Mouse (Mus musculus): ENCODE results near the gene Nln.

Gene Nln

DNA sequence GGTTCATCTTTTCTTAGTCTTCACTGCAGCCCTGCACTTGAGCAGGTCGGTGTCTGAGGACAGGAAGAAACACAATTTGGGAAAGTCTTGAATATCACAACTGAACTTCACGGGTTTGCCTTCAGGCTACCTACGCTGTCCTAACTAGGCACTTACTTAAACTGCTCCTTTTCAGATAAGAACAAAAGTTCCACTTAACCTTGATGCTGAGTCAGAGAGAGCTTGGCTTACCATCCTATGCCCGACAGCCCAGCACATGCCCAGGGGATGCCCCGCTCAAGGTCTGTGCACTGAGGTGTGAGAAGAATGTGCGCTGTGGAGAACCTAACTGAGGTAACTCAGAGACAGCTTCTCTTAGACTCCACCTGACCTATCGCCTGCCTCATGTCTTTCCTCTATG lies 67.9 kb downstream of the Nln start:
- in situ Hi-C loops (cut with MboI, MseI), result no loop called here

DNA sequence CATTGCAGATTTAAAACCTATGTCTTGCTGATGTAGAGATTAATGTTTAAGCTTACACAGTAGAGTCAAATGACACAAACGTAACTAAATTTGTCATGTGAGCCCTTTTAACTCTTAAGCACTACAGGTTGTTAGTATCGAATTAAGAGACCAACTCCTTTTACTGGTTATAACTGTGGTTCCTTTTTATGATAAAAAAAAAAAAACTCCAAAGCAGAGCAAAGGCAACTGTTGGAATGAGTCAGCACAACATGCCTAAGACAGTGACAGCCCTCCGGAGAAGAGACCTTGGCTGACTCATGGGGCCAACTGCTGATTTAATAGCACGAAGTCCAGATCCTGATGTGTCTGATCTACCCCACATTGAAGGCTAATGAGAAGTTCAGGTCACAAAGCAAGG lies 68.5 kb downstream of the Nln start:
- in situ Hi-C loops (cut with MboI, MseI), result no loop called here

DNA sequence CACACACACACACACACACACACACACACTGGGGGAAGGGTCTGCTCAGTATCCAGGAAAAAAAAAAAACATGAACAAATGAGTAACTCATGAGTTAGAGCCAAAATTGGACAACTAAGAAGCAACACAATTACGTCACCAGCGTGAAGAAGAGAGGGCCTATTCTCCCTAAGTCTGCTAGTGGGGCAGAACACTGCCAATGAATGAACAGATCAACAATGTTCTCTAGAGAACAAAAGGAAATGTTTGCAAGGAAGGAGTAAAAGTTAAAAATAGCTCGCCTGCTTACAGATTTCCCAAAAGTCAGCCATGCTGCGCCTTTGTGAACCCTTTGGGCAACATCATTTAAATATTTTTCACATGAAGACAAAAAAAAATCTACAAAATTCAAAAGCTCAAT lies 69.6 kb downstream of the Nln start:
- in situ Hi-C loops (cut with MboI, MseI), result no loop called here

DNA sequence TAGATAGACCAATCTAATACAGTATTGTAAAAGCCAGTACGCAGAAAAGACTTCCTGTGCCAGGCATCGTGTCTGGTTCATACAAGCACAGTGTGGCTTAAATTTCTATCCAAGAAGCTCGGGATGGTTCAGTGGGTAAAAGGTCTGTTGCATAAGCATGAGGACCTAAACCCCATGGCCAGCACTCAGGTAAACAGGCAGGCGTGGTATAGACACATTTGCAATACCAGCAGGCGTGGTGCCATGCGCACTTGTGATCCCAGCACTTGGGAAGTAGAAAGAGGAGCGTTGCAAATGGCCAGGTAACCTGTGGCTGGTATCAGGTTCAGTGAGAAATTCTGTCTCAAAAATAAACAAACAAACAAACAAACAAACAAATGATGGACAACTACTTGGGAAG lies 70.5 kb downstream of the Nln start:
- in situ Hi-C loops (cut with MboI, MseI), result no loop called here

DNA sequence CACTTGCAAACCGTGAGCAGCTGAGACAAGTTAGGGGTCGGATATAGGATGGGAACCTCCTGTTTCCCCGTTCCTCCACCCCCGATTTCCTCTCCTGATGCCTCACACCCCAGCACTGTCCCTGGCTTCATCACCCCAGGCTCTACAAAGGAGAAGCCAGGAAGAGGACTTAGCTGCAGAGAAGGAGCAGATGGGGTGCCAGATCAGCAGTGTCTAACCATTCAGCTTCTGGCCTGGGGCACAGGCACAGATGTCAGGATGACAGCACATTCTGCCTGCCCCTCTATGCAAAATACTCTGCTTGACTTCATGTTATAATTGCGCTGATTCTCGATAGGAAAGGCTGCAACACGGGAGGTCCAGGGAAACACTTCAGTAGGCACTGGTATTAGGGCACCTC lies 71.1 kb downstream of the Nln start:
- in situ Hi-C loops (cut with MboI, MseI), result no loop called here

DNA sequence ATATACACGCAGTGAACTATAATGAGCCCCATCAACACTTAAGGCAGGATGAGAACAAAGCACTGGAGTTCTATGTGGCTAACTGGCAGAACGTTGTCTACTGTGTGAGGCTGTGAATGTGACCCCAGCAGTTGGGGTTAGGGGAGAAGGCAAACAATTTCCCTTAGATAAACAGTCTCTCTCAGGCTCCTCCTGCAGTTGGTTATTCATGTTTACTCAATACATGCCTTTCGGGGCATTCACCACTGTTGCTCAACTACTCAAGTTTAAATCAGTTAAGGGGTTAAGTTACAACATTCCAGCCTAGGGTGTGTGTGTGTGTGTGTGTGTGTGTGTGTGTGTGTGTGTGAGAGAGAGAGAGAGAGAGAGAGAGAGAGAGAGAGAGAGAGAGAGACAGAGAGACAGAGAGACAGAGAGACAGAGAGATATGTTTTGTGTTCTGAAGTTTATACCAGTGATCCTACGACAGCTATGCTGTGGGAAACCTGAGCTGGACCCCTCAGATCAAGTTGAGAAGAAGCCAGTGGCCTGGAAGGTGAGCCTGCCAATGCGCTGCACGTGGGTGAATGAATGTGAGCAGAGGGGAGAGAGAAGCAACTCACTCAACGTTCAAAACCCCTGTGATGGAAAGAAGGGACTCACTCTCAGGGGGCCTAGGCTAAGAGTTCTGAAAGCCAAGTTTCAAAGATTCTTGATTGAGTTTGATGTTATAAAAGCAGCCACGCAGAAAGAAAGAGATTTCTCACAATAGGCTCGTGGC lies 71.7 kb downstream of the Nln start:
- in situ Hi-C loops (cut with MboI, MseI), result no loop called here

DNA sequence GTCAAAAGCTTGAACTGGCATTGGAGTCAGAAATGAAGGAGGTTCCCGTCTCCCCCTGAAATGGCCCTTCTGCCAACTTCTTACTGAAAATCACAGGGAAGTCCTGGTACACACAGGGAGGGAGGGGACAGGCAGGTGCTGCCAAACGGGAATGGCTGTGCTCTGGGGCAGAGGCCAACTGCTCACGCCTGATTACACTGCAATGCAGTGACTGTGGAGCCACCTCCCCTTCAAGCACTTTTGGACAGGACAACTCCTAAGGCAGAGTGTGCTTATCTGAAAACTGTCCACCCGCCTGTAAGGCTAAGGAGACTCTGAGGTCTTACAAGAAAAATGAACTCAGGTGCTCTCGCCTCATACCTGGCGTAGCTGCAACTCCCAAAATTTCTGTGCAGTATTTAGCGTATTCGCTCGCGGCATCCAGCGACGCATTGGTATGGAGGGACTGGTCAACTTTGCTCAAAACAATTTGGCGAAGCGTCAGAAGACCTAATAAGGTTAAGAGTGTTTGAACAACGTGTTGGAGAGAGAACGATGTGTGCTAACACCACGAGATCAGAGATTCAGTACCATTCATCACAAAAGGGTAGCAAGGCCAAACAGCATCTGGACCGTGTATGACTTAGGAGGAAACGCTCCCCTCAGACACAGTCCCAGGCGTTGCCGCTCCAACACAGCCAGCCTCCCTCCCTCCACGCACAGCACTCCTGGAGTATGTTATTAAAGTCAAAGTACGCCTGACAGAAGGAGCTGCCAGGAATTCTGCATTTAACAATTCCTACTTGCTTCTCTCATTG lies 72.7 kb downstream of the Nln start:
- in situ Hi-C loops (cut with MboI, MseI), result no loop called here

DNA sequence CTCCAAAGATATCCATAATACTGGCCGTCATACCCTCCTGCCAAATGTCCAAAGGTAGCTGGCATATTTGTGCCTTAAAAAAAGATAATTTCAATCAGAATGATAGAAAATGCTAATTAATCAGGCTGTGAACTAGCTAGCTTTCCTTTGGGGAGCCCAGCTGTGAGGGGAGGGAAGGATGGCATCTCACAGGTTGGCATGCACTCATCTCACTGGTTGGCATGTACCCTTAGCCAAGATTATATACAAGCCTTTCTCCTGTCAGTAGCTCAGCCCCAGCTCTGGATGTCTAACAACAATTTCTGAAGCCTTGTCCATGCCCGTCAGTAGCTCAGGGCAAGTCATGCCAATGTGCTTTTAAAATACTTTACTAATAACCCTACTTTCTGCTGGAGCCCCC lies 73.8 kb downstream of the Nln start:
- in situ Hi-C loops (cut with MboI, MseI), result no loop called here

DNA sequence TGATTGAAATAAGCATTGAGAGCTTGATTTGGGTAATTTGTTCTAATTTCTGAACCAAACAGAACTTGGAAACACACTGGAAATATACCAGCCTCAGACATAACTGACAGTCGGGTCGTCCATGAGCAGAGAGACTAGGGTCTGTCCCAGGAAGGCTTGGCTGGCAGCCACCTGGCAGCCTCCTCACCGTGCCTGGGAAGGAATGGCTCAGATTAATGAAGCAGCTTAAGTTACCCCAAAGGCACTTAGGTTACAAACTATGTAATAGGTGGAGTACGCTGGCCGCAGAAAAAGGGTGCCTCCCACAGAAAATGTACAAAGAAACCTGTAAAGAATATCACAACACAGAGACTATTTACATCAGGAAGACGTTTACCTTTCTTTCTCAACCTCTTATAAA lies 74.6 kb downstream of the Nln start:
- in situ Hi-C loops (cut with MboI, MseI), result no loop called here

DNA sequence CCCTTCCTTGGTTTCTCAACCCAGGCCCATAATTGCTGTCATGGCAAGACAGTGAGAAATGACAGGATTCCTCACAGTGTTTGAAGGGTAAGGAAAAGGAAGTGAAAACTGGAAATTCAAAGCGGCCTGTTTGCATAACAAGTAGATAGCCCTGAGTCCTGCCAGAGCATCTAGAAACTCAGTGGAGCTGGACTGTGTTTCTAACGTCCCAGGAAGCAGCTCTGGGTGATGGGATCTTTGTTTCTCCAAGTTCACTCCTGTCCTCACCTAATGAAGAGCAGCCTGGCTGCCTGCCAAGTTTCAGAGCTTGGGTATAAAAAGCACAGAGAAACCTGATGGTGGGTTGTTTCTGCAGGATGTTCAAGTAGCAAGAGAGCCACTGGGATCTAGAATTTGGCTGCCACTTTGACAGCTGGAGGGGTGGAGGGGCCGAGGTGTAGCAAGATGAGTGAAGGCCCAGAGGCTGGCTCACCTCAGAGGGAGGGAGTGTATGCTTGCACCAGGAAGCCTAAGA lies 76.7 kb downstream of the Nln start:
- in situ Hi-C loops (cut with MboI, MseI), result no loop called here

DNA sequence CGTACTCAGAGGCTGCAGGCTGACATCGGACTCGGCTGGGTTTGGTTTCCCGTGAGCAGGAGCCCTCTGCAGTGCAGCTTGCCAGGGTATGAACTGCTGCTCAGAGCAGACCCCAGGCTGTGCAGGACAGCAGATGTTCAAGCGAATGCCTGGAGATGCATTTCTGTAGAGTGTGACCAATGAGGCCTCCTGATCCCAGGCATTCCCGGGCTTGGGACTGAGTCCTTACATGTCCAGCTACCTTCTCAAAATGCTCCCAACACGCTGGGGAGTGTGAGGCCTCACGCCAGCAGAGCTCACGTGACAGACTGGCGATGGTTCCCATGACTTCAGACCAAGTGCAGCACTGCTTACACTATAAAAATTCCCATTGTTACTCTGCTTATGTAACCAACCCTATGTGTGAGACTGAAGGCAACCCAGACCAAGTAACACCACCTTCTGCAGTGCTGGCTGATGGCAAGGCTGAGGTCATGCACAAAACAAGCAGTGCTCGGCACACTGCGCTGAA lies 77.5 kb downstream of the Nln start:
- in situ Hi-C loops (cut with MboI, MseI), result no loop called here

DNA sequence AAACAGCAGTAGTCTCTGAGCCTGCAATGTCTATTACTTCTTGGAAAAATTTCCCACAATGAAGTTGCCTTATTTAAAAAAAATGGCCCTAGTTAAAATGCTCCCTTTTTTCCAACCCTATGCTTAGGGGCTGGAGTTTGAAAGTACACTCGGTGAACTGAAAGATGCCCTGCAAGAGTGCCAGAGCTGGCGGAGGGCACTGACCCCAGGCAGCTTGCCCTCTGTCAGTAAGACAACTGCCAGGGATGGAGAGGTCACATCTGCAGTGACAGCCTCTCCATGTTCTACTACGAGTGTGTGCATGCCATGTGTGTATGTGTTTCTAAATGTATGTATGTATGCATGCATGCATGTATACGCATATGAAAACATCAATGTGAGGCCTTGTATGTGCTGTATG lies 78.5 kb downstream of the Nln start:
- in situ Hi-C loops (cut with MboI, MseI), result no loop called here

DNA sequence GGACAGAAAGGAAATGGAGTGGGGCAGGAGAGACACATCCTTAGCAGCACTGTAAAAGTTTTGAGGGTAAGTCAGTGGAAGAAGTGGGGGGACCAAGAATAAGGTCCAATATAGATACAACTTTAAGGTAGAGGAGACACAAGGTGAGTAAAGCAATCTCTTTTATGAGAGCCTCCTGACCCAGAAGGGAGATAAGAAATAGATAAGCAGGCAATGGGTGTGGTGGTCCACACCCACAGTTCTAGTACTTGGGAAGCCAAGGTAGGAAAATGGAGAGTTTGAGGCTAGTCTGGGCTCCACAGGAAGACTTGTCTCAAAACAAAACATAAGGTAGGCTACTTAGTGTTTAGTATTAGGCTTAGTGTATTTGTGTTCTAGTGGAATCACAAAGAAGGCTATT lies 79.9 kb downstream of the Nln start:
- in situ Hi-C loops (cut with MboI, MseI), result no loop called here

DNA sequence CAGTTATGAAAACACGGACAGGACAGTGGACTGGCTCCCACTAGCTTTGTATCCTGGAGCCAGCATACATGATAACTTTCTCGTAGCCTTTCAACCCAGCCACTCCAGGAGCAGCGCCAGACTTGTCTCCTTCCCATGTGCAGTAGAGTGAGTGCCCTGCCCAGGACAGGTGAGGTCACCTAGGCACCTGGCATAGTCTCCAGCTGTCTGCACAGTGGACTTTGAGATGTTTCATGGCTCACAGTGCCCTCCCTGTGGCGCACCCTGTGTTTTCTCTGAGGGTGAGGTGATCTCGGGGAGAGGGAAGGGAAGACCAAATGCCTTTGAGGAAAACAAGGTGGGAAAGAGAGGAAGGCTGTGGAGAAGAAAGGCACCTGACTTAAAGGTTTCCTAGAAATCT lies 80.3 kb downstream of the Nln start:
- in situ Hi-C loops (cut with MboI, MseI), result no loop called here

DNA sequence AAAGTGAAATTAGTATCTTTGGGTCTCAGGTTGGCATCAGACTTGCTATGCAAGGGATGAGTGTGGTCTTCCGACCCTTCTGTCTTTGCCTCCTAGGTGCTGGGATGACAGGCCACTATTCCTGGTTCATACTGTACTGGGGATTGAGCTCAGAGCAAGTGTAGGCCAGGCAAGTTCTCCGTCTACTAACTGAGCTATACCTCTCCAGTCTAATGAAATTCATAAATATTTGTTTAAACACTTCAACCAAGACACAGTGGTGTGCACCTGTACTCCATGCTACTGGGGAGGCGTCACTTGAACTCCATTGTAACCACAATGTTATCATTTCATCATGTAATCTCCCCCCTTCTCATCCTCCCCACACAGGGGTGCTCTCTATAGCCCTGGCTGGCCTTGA lies 82.9 kb downstream of the Nln start:
- in situ Hi-C loops (cut with MboI, MseI), result no loop called here

DNA sequence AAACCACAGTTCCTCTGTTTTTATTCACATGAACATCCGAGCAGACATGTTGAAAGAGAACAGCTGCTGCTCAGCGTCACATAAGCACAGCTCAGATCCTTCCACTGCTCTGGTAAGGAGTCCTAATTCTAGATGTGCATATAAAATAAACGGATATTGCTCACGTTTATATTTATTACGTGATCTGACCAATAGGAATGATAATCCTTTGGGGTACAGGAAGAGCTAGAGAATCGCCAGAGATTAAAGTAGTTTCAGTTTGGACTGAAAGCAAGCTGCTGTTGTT lies 83.8 kb downstream of the Nln start:
- in situ Hi-C loops (cut with MboI, MseI), result no loop called here

DNA sequence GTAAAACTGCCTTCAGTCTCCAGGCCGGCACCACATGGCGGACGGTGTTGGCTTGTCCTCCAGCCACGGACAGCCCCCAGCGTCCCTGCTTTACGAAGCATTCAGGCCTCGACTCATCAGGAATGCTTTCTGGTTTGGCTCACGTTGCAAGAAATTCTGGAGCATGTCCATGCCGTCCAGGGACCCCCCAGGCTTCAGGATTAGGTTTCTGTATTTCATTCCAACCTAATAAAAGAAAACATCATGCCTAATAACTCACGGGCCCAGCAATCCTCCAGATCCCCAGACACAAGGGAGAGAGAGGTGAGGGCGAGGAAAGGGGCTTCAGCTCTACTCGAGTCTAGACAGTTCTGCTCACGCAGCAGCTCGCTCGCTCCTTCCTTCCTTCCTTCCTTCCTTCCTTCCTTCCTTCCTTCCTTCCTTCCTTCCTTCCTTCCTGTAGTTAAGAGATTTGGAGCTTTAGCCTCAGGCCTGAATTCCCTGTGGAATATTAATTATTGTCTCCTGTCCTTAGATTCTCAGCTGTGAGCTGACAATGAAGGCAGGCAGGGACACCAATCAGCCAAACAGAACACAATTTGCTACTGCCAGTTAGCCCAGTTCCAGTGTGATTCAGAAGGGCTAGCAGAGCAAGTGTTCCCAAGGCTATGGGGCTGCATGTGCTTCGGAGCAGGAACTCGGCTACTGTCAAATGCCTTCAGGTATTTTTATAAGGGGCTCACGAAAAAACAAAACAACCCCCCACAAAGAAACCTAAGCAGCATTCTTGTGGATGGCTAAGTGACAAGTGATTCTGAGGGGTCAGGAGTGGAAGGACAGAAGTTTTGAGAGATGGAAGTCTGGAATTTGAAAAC lies 84.3 kb downstream of the Nln start:
- in situ Hi-C loops (cut with MboI, MseI), result no loop called here

DNA sequence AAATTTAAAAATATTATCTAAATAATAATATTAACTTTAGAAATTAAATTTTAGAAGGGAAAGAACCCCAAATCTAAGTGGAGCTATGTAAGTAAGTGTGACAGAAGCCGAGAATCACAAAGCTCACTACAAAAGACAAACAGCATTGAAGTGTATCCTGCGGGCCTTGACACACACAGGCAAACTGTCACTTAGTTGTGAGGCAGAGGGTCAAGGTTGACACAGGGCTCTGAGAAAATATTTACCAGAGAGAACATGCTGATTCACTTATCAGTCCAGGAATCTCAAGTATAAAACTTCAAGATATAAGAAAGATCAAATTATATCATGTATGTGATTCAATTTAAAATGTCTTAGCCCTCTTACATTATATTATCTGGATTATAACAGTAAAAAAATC lies 85.1 kb downstream of the Nln start:
- in situ Hi-C loops (cut with MboI, MseI), result no loop called here

DNA sequence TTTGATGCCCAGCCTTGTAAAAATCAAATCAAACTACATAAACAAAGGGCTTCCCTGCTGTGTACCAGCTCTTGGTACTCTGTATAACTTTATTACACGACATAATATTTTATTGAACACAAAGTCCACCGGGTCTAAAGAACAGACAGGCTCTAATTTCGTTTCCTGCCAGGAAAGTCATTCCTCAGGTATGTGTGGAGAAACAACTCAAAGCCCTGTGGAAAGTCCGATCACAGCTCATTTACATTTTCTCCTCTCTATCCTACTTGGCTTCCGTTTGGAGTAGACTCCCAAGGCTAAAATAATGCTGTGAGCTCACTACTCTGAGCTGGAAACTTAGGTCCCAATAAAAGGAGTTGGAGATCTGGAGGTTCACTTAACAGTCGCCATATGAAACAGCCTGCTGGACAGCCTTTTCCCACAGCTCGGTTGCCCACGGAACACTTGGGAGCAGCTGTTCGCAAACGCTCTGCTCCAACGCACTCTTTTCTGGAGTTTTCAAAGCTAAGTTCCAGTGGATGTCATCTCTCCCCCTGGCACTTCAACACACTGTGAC lies 86.0 kb downstream of the Nln start:
- in situ Hi-C loops (cut with MboI, MseI), result no loop called here

DNA sequence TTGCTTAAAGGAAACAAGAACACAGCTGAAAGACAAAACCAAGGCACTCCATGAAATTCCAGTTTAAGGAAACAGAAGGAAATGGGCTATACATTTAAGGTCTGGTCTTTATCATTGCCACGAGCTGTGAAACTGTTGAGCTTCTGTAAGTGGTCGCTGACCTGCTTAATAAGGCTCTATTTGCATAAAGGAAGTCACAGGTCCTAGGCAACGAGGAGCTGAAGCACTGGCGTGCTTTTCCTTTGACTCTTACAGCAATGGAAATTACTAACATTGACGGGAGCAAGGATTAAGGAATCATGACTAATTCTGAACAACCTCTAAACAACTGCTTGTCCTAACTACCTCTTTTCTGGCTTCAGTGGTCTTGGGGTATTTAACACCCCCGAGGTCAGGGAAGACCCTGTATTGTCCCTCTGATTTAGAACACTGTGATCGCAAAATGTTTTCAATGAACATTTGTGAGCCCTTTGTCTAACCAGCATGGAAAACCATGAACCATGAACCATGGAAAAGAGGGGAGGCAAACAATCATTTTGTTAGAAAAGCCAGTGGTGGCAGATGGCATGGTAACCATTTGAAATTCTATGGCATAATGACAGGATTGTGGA lies 90.8 kb downstream of the Nln start:
- in situ Hi-C loops (cut with MboI, MseI), result no loop called here

Measured in regulatory T cell (primary cell).